Mouse (Mus musculus) cerebellum, postnatal 36 days (tissue): ENCODE measurements around the gene Dgkq.

ENCODE experiments used
- DNase-seq, 2 experiments: peaks; one replicate each; pipeline ENCODE4 v3.0.0; 2021 to 2022; ENCODE audit warnings: mixed read lengths in 2 of 2

Dgkq gene

DNA sequence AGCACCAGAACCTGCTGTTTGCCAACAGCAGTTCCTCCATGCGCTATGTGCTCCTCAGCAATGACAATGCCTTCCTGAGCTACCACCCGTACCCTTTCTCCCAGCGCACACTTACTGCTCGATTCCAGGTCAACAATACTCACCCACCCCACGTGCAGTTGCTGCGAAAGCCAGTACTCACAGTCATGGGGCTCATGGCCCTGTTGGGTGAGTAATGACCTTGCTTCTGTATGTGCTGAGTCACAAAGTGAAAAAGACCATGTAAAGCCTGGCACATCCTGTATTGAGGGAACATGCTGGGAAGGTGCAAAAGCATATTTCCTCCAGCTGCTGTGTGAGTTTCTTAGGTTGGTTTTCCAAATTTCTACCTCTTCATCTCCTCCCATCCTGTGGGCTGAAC lies 11.4 kb upstream of the Dgkq start:
- DNase-seq, result no peak

DNA sequence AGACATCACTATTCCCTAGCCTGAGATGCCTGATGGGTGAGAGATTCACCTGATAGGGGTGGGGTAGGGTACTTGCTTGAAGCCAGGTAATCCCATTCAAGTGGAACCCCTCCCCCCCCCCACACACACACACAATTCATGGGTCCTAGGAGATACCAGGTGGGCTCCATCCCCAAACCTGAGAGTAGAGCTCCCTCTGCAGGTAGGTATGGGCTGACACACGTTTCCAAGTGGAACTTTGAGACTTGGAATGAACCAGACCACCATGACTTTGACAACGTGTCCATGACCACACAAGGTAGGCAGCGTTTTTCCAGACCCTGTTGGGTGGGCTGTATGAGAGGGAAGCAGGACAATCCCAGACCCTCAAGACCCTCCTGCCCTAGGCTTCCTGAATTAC lies 10.4 kb upstream of the Dgkq start:
- DNase-seq, result no peak

DNA sequence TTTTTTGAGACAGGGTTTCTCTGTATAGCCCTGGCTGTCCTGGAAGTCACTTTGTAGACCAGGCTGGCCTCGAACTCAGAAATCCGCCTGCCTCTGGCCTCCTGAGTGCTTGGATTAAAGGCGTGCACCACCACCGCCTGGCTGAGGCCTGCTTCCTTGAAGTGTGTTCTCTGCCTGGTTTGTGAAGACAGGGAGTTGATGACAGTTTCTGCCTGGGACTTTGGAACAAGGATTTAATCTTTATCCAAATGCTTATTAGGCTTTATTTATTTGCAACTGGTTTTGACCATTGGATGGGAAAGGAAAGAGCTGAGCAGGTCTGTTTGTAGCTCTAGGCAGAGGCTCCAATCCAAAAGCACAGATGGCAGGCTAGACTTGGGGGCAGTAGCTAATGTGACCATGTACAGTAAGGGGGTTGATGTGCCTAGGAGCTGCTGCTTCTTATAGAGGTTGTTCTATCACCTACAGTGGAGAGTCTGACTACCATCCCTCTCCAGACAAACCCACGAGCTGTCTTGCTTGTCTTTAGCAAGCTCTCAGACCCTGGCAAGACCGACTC lies 8.9 kb upstream of the Dgkq start:
- no peak for DNase-seq

DNA sequence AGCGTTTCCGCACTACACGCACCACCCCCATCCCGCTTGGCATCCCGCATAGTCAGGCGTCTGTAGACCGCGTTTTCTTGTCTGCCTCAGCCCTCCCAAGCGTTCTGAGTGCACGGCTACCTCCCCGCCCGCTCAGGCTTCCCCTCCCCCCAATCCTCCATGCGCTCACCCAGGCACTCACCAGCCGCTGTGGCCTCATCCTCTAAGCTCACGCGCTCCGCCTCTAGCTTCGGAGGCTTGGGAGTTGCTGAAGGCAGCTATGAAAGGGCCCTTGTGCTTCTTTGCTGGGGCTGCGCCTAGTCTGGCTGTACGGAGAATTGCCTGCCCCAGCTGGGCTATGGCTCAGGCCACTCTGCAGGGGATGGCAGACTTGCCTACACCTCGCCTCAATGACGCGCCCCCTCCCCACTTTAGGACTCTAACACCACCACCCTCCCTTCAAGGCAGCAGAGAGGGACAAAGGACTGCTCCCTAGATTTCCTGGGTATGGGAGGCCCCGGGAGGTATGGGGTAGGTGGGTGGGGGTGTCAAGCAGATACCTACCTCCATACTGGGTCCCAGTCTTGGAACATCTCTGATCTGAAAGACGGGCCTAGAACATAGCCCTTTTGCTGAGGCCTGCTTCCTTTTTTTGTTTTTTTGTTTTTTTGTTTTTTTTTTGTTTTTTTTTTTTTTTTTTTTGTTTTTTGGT lies 8.3 kb upstream of the Dgkq start:
- peak; percentile 65 to 72 for DNase-seq

DNA sequence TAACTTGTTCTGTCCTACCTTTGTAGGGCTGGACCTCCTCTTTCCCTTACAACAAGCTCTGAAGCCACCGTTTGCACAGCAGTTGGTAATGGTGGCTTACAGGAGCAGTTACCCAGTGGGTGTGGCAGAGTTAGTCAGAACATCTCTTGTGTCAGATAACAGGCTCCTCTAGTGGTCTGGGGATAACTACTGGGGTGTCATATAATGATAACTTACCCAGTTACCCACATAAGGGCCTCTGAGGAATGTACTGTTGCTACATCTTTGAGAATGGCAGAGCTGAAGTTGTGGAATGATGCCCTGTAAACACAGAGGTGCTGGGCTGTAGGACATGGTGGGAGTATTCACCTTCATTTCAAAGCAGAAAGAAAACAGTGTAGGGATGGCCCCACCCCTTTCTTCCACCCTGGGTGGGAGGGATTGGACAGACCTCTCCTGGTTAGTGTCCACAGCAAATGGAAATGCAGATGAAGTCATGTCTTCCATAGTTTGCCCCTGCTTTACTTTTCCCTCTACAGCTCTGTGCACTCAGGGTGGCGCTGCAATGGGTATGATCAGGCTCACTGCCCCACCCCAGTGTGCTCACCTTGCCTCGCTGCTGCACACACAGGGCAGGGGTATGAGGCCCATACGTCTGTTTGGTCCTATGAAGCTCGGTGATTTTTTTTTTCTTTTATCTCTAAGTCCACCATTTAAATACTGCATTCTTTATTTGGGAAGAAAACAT lies 7.5 kb upstream of the Dgkq start:
- peak in 1 of 2 experiments; percentile 35 for DNase-seq

DNA sequence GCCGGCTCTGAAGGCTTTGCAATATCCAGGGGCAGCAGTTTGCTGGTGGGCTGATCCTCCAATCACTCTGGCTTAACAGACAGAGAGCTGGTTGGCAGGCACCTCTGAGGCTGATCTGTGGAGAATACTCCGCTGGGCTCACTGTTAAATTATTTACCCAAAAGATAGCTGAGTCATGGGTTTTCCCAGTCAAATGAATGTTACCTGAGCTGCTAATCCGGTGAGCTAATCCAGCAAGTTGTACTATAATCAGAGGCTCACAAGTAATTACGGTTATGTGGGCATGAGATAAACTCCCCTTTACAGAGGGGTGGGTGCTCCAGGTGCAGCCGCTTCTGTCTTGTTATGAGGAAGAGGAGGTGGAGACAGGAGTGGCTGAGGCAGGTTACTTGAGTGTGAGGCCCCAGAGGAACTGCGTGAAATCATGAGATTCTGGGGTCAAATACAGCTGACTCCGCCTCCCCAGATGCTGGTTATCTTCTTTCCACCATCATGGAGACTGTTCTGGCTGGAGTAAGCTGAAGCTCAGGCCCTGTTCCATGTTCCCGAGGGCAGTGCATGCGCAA lies 5.9 kb upstream of the Dgkq start, which contains the start of gene Slc26a1:
Slc26a1 (minus strand) TSS at position 319 of the 566 bp plus-strand sequence.
- DNase-seq, result no peak

DNA sequence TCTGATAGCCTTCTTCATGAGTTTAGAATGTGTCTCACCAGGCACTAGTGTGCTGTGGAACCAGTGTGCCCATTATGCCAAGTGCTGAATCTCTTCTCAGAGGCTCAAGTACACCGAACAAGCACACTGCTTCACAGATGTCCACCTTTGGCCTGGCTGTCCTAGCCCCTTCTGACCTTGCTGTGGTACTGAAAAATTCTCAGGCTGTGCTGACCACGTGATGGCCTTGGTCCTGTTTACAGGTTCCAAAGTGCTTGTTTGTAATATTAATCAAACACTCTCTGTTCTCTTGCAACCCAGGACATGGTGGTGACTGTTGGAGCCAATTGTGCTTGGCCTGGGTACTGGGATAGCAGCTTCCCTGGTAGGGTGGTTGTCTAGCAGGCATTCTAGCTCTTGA lies 5.2 kb upstream of the Dgkq start:
- DNase-seq, result no peak

DNA sequence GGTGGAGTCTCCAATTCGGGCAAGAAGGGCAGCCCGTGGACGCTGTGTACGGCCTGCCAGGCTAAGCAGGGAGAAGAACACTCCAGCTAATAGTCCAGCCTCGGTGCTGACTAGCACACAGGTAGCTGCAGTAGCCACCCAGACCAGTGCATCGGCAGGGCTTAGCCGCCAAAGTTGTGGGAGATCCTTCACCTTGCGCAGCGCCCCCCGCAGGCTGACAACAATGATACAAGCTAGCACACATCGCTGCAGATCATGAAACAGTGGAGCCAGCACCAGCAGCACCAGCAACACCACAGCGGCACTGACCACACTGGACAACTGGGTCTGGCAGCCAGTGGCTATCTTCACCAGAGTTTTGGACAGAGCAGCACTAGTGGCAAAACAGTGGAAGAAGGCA lies 2.3 kb upstream of the Dgkq start:
- no peak for DNase-seq

DNA sequence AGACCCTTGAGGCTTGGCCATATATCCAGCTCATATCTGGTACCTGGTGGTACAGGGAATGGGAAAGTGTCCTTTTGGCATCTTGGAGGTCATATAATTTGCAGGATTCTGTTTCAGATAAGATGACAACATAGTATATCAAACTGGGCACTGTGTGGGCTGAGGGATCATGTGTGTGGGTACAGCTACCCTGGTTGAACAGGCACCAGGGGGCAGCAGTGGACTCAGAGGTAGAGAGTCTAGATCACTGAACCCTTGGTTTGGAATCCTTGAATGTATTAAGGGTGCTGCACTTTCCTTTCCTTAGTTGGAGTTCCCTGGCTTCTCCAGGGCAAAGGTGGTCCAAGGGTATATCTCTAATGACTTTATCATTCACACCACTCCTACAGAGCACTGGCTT lies 1.3 kb upstream of the Dgkq start:
- DNase-seq, result peak in 1 of 2 experiments; percentile 43

DNA sequence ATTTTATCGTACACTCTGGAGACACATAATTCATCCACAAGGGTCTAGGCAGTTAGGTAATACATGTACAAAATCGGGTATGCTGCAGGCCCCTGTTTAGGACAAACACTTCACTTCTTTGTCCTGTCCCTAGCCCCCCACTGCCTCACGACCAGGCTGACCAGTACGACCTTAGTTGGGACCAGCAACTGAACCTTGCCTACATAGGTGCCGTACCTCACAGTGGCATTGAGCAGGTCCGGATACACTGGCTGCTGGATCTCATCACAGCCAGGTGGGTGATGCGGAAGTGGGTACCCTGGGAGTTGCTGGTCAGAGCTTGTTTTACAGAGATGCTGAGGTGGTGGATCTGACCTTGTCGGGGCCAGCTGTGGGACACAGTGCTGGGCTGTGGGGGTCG lies 514 bp upstream of the Dgkq start:
- DNase-seq, result no peak

DNA sequence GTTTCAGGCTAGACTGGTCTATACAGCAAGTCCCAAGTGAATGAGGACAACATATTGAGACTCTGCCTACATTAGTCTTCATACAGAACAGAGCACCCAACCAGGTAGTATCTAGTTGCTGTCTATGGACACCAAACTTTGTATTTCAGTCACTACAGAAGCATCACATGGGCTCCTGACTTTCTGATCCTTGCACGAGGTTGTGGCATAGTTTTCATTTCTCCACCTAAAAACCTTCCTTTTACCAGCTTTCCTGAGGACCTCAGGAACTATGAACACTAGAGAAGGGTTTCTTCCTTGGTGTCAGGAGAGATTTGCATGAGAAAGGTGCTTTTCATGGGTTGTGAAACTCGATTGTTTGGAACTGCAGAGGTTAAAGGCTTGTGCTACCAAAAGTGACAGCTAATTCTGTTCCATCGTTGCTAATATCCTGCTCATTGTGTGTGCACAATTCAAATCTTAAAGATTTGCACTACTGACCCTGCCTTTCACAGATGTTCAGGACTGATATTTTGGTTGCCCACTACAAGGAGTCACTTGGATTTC lies 1.0 kb downstream of the Dgkq start:
- no peak for DNase-seq

DNA sequence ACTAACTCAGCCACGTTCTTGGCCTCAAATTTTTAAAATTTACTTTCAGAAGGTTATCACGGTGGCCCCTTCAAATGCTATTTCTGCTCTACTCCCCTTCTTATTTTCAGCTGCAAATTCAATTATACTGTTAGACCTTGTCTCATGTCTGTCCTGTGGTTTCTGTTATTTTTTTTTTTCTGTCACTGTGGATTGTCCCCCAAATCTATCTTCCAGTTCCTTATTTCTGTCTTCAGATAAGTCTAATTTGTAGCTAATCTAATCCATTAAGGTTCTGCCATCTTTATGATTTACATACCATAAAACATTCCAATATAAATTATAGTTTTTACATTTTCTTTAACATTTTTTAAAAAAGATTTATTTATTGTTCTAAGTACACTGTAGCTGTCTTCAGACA lies 2.1 kb downstream of the Dgkq start:
- DNase-seq, result no peak

DNA sequence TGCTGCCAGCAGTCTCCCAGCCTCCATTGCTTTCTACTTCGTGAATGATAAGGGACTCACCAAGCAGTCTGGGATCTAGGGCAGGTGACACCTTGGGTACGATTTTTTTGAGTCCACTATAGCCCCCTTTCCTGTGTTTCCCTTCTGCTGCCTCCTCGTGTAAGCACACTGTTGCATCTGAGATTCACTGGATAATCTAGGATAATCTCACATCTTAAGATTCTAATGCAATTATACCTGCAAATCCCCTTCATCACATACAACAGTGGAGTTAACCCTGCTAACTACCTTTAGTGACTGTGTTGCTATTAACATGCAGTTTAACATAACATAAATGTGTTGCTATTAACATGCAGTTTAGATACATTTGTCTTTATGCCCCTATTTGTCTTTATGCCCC lies 4.4 kb downstream of the Dgkq start:
- DNase-seq, result no peak

DNA sequence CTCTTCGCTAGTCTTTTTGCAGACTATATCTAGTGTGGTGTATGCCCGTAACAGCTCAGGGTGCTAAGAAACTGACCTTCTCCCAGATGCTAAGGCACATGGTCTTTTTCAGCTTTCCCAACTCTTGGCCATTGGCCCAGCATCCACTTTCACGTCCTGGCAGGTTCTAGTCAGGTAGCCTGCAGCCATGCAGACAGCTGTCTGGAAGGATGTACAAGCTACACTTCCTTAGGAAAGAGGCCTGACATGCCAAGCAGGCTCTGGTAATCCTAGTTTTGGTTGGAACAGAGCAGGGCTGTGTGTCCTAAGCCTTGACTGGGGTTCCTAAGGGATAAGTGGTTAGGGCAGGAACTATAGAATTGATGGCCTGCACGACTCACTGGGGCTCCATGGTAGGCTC lies 6.7 kb downstream of the Dgkq start:
- DNase-seq, result no peak

DNA sequence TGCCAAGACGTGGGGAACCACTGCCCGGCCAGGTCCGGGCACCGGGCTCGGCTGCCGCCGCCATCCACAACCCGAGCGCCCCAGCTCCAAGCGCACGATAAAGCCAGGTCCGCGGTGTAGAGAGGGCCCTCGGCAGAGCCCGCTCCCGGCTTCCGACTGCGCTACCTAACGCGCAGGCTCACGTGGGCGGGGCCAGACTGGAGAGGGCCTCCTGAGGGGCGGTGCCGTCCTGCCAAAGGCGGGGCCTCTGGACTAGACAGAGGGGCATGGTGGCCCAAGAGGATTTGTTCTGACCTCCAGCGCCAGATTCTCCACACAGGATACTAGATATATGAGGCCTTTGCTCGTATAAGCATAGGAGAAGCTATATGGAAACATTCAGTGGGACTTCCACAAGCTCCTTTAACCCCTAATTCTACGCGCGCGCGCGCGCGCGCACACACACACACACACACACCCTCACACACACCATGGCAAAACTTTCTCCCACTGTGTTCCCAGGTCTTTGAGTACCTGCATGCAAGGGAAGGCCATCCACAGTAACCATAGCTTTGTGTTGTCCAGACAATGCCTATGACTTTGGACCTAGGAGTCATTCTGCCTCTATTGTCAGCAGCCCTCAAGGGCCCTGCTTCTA lies 8.7 kb downstream of the Dgkq start:
- DNase-seq, result peak; percentile 86 to 92

DNA sequence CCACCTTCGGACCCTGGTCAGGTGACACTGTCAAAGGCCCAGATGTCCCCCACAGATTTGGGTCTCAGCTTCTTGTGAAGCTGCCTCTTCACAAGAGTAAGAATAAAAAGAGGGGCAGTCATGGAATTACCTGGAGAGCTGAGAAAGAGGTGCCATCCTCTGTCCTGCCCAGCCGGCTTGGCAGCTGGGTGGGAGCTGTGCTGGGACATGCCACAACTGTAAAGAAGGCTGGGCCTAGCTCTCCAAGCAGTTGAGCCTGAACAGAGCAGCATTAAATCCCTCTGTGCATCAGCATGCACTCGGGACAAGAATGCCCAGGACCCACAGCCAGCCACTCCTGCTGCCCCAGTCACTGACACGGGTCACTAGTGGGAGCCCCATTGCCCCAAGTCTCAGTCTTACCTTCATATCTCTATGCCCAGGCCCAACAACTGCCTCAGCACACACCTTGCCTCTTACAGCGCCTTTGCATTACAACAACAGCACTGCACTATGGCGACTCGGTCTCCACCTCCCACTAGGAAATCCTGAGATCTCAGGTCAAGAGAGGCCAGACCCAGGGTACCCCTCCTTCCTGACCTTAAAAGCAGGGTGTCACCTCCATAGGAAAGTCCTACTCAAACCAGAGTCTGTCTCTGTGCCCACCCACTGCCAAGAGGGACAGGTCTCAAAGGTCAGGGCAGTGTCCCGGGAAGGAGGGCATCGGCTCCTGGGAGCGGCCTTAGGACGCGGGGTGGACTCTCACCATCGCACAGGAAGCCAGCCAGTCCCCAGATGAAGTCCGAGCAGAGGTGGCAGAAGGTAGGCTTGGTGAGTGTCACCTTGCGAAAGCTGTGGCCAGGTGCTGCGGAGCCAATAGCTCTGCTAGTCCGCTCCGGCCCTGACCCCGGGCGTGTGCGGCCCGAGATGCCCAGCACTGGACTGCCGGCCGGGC lies 9.5 kb downstream of the Dgkq start, which contains the start of gene Idua:
Idua (plus strand) TSS at position 634 of the 934 bp plus-strand sequence.
- DNase-seq, result peak in 1 of 2 experiments; percentile 36

DNA sequence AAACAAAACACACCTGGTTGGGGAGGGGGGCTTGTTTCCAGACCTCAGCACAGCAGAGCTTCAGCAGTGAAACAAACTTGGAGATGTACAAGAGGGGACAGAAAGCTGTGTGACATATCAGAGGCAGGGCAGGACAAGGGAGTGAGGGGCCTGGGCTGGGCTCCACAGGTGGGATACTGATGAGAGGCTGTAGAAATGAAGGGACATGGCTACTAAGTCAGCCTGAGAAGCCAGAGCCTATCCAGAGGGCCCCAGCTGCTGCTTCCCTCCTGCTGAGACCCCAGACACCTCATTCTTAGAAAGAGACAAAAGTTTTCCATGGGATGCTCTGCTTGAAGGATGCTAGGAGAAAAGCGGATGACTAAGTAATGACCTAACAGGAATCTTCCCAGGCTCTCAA lies 10.9 kb downstream of the Dgkq start:
- DNase-seq, result no peak

DNA sequence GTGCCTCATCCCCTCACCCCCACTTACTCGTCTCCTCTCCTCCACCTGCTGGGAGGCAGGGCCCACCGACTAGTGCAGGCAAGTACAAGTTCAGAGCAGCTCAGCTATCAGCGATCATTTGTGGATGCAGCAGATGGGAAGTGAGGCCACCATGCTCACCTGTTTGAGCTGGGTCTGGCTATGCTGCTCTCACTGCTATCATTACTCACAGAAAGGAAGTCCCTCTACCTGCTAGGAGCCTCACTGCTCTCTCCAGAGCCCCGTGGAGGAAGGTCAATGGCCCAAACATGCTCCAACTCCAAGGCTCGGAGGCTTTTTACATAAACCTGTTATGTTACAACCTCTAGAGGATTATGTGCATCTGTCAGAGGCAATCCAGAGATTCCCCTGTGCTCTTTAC lies 12.1 kb downstream of the Dgkq start:
- no peak for DNase-seq

DNA sequence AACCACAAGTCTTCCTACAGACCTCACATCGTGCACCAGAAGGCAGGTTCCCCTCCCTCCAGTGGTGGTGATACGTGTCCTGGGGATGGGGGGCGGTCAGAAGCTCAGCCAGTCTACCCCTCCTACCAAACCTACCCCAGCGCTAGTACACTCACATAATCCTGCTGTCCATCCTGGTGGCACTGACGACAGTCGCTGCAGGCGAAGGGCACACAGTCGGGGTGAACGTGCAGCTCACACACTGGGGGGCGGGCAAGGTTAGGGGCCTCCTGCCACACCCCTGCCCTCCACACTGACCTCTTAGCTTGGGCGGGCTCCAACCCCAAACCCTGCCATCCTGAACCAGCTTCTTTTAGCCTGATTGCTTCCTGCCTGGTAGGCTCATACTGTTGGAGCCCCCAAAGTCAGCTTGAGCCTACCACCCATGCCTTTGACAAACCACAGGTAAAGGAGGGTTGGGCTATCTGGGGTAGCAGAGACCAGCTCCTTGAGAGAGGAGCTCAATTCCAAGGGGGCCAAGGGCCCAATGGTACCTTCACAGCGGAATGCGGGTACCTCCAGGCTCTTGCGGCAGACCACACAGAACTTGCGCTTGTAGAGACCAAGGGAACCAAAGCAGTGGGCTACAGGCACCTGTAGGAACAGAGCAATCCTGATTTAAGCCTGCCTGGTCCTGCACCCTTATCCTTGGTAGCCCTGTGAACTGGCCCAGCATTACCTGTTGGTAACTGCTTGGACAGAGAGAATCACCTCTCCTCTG lies 13.4 kb downstream of the Dgkq start:
- DNase-seq, result no peak

DNA sequence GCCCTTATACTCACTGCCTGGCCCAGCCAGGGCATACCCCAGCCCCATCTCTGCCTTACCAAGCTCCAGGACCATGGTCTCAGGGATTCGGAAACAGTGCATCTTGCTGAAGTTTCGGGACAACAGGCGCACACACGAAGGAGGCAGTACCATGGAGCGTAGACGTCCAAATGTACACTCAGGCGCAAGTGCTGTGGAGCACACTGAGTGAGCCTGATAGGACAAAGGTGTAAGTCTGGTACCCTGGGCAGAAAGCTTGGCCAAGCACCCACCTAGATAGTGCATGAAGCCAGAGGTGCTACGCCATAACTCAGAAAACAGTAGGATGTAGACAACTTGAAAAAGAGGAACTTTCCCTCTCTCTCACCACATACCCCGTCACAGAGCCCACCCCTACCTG lies 14.1 kb downstream of the Dgkq start:
- no peak for DNase-seq

DNA sequence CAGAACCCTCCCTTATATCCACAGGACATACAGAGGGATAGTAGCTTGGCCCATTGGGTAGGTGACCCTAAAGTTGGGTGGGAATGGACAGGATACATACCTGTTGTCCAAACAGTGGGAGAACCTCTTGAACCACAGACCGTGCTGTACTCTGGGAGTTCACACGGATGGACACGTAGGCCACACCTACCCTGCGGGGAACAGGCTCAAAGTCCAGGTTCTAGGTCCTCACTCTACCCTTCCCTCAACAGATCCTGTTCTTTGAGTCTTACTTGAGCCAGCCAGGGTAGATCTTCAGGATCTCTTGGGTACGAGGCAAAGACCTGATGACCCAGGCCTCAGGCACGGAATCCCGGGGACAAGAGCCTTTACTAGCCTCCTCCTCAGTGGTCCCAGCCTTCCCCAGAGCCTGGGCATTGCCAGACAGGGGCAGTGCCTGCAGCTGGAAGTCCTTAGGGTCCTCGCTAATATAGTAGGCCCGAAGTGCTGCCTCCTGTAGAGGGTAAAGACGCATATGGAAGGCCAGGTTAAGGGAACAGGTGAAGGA lies 15.0 kb downstream of the Dgkq start:
- DNase-seq, result no peak
